Mouse (Mus musculus): ENCODE results near the gene Satl1. TPM values are rescaled to one million over a fixed set of nuclear protein-coding genes. Genes with fewer than 3 reads are reported as not detected.

Gene Satl1
- polyA plus RNA-seq, 1 experiment from 2014 or later: not detected

Other genes starting within 250 kb of the Satl1 start
- not detected in 2 replicates for gene 4933403O08Rik, start 167.7 kb downstream of the Satl1 start, polyA plus RNA-seq (2015; fragmentation: Nextera tagmentation; extraction: Ambion mirVana)
- gene Apool, start 95.4 kb downstream of the Satl1 start, polyA plus RNA-seq (2015; fragmentation: Nextera tagmentation; extraction: Ambion mirVana): 57.0 and 57.1 TPM in 2 replicates
- gene 2010106E10Rik, start 88.5 kb upstream of the Satl1 start, polyA plus RNA-seq (2015; fragmentation: Nextera tagmentation; extraction: Ambion mirVana): 2.3 and 3.0 TPM in 2 replicates
- 7.7 and 9.0 TPM in 2 replicates for gene Zfp711, start 193.7 kb upstream of the Satl1 start, polyA plus RNA-seq (2015; fragmentation: Nextera tagmentation; extraction: Ambion mirVana)